Mouse (Mus musculus): ENCODE results near the gene Armc7.
"Not testable (repeated sequence)": the region's sequence is repeated elsewhere in the genome, so short reads cannot be mapped to it uniquely, and the experiment has no call there.

DNA sequence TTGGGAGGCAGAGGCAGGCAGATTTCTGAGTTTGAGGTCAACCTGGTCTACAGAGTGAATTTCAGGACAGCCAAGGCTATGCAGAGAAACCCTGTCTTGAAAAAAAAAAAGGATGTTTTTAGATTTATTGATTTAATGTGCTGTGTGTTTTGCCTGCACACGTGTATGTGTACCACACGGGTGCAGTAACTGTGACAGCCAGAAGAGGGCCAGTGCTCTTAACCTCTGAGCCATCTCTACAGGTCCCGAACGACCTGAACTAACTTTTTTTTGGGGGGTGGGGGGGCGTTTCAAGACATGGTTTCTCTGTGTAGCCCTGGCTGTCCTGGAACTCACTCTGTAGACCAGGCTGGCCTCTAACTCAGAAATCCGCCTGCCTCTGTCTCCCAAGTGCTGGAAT is 20.6 kb upstream of the Armc7 start:
- TF ChIP-seq TAL1, GATA1 (IDR thresholded peaks at IDR 0.05; ENCODE audit: low read length): not testable (repeated sequence)
